In genomic region chr10:20273278-20273677, GRCm38 (mm10) we compare ENCODE assay signal across 19 mouse cellular contexts. TPM values are rescaled to one million over a fixed set of nuclear protein-coding genes. Genes with fewer than 3 reads are reported as not detected.
DNase-seq lines count a peak whose midpoint lies in the region; ATAC-seq lines count a peak whose summit lies in the region.
"Had no signal": no experiment of that assay in that cellular context is flagged by ENCODE, and none has a peak within 500 bp of the region (broad histone marks: within the 10 kb centered on the region; RNA-seq: fewer than 3 reads in every experiment).

No protein-coding gene starts in this region.

- ATAC-seq in forebrain, embryonic 15.5 days (replicated peaks), result peak; percentile 55; the same call in 1 of the 2 replicates
- ATAC-seq in forebrain, embryonic 11.5 days (replicated peaks; ENCODE audit: low FRiP score), result no peak
- ATAC-seq in midbrain, embryonic 11.5 days (ENCODE audit: low FRiP score), result no peak
- no peak for ATAC-seq in liver, embryonic 15.5 days (ENCODE audit: insufficient read depth)
- ATAC-seq in neural tube, embryonic 15.5 days (ENCODE audit: low FRiP score), result peak; percentile 63; the same call in 1 of the 2 replicates
- ATAC-seq in frontal cortex, adult (ENCODE audit: low TSS enrichment), result no peak
- ATAC-seq: forebrain, embryonic 16.5 days had no signal

- no peaks in the 10 kb centered on the region for H3K27me3 ChIP-seq in forebrain, embryonic 15.5 days
- H3K27me3 ChIP-seq in forebrain, embryonic 11.5 days (ENCODE audit: control insufficient read depth, insufficient read depth, low read length), result no peaks in the 10 kb centered on the region
- H3K27me3 ChIP-seq in midbrain, embryonic 10.5 days (ENCODE audit: low read depth, poor library complexity, severe bottlenecking), result 0 out of 2 replicates have a peak, but pooled peaks cover 9% of the 10 kb centered on the region
- no peaks in the 10 kb centered on the region for H3K27me3 ChIP-seq in midbrain, embryonic 11.5 days (ENCODE audit: control insufficient read depth, insufficient read depth, low read length)
- no peaks in the 10 kb centered on the region for H3K27me3 ChIP-seq in liver, embryonic 15.5 days
- no peaks in the 10 kb centered on the region for H3K27me3 ChIP-seq in neural tube, embryonic 15.5 days (replicated peaks)
- H3K27me3 ChIP-seq: heart, embryonic 13.5 days; stomach, embryonic 15.5 days had no signal

- no peak overlapping the region for H3K27ac ChIP-seq in forebrain, embryonic 15.5 days (replicated peaks)
- no peak overlapping the region for H3K27ac ChIP-seq in forebrain, embryonic 11.5 days (ENCODE audit: low read depth, low read length)
- H3K27ac ChIP-seq in midbrain, embryonic 10.5 days (replicated peaks), result peak overlapping the region; percentile 18; the same call in 1 of the 2 replicates
- no peak overlapping the region for H3K27ac ChIP-seq in midbrain, embryonic 11.5 days (ENCODE audit: low read depth, low read length)
- peak overlapping the region; percentile 61 for H3K27ac ChIP-seq in liver, embryonic 15.5 days (replicated peaks)
- no peak overlapping the region for H3K27ac ChIP-seq in neural tube, embryonic 15.5 days (replicated peaks)
- H3K27ac ChIP-seq: embryonic facial prominence, embryonic 12.5 days; liver, embryonic 14.5 days; macrophage; stomach, embryonic 15.5 days had no signal

- 66% methylated on average over 15 of the region's 15 CpGs for WGBS in forebrain, embryonic 15.5 days
- WGBS in forebrain, embryonic 11.5 days, result 73% methylated on average over 15 of the region's 15 CpGs
- WGBS in midbrain, embryonic 10.5 days, result 66% methylated on average over 15 of the region's 15 CpGs
- WGBS in midbrain, embryonic 11.5 days, result 60% methylated on average over 15 of the region's 15 CpGs
- 79% methylated on average over 15 of the region's 15 CpGs for WGBS in liver, embryonic 15.5 days (ENCODE audit: insufficient replicate concordance)
- whole genome bisulfite sequencing in neural tube, embryonic 15.5 days, result 49% methylated on average over 14 of the region's 15 CpGs

- H3K4me2 ChIP-seq in forebrain, embryonic 15.5 days (replicated peaks), result no peak overlapping the region
- H3K4me2 ChIP-seq in forebrain, embryonic 11.5 days (ENCODE audit: low read depth, low read length, severe bottlenecking), result no peak overlapping the region
- H3K4me2 ChIP-seq in midbrain, embryonic 11.5 days, result no peak overlapping the region
- peak overlapping the region; percentile 6; the same call in 1 of the 2 replicates for H3K4me2 ChIP-seq in liver, embryonic 15.5 days
- H3K4me2 ChIP-seq in neural tube, embryonic 15.5 days, result peak overlapping the region; percentile 25; the same call in 1 of the 2 replicates
- H3K4me2 ChIP-seq: embryonic facial prominence, embryonic 12.5 days; heart, embryonic 13.5 days; stomach, embryonic 15.5 days had no signal

- no peak overlapping the region for H3K9ac ChIP-seq in forebrain, embryonic 15.5 days (replicated peaks)
- no peak overlapping the region for H3K9ac ChIP-seq in forebrain, embryonic 11.5 days (ENCODE audit: low read length)
- H3K9ac ChIP-seq in midbrain, embryonic 11.5 days (ENCODE audit: low read length), result no peak overlapping the region
- H3K9ac ChIP-seq in liver, embryonic 15.5 days, result no peak overlapping the region
- H3K9ac ChIP-seq in neural tube, embryonic 15.5 days (replicated peaks), result 0 out of 2 replicates have a peak overlapping the region, but pooled peaks have one; percentile 14
- H3K9ac ChIP-seq: embryonic facial prominence, embryonic 12.5 days; liver, embryonic 14.5 days; stomach, embryonic 15.5 days had no signal

- no peak overlapping the region for H3K4me3 ChIP-seq in forebrain, embryonic 15.5 days
- H3K4me3 ChIP-seq in forebrain, embryonic 11.5 days (ENCODE audit: low read depth, low read length), result no peak overlapping the region
- no peak overlapping the region for H3K4me3 ChIP-seq in midbrain, embryonic 10.5 days
- no peak overlapping the region for H3K4me3 ChIP-seq in midbrain, embryonic 11.5 days (ENCODE audit: low read depth, low read length)
- H3K4me3 ChIP-seq in liver, embryonic 15.5 days (replicated peaks), result no peak overlapping the region
- H3K4me3 ChIP-seq in neural tube, embryonic 15.5 days (replicated peaks), result no peak overlapping the region
- H3K4me3 ChIP-seq: embryonic facial prominence, embryonic 12.5 days; heart, embryonic 13.5 days; stomach, embryonic 15.5 days had no signal

- no peaks in the 10 kb centered on the region for H3K4me1 ChIP-seq in forebrain, embryonic 15.5 days
- H3K4me1 ChIP-seq in forebrain, embryonic 11.5 days (replicated peaks; ENCODE audit: control insufficient read depth, insufficient read depth, low read length), result no peaks in the 10 kb centered on the region
- peaks cover 7% of the 10 kb centered on the region for H3K4me1 ChIP-seq in midbrain, embryonic 10.5 days
- H3K4me1 ChIP-seq in midbrain, embryonic 11.5 days (ENCODE audit: control insufficient read depth, insufficient read depth, low read length), result no peaks in the 10 kb centered on the region
- peaks cover 20% of the 10 kb centered on the region for H3K4me1 ChIP-seq in liver, embryonic 15.5 days (replicated peaks)
- H3K4me1 ChIP-seq in neural tube, embryonic 15.5 days, result peaks cover 4% of the 10 kb centered on the region; the same call in 1 of the 2 replicates
- H3K4me1 ChIP-seq: embryonic facial prominence, embryonic 12.5 days; stomach, embryonic 15.5 days had no signal

- no peaks in the 10 kb centered on the region for H3K9me3 ChIP-seq in forebrain, embryonic 15.5 days
- H3K9me3 ChIP-seq in forebrain, embryonic 11.5 days (ENCODE audit: control insufficient read depth, low read length), result no peaks in the 10 kb centered on the region
- no peaks in the 10 kb centered on the region for H3K9me3 ChIP-seq in midbrain, embryonic 10.5 days (replicated peaks)
- no peaks in the 10 kb centered on the region for H3K9me3 ChIP-seq in midbrain, embryonic 11.5 days (ENCODE audit: control insufficient read depth, low read length)
- H3K9me3 ChIP-seq in liver, embryonic 15.5 days (replicated peaks), result no peaks in the 10 kb centered on the region
- no peaks in the 10 kb centered on the region for H3K9me3 ChIP-seq in neural tube, embryonic 15.5 days (replicated peaks)
- H3K9me3 ChIP-seq: embryonic facial prominence, embryonic 12.5 days; heart, embryonic 13.5 days; stomach, embryonic 15.5 days had no signal

- no peaks in the 10 kb centered on the region for H3K36me3 ChIP-seq in forebrain, embryonic 15.5 days
- H3K36me3 ChIP-seq in forebrain, embryonic 11.5 days (ENCODE audit: control insufficient read depth, insufficient read depth, low read length), result no peaks in the 10 kb centered on the region
- peaks cover 13% of the 10 kb centered on the region; the same call in 1 of the 2 replicates for H3K36me3 ChIP-seq in midbrain, embryonic 10.5 days
- no peaks in the 10 kb centered on the region for H3K36me3 ChIP-seq in midbrain, embryonic 11.5 days (ENCODE audit: control insufficient read depth, insufficient read depth, low read length)
- peaks cover 9% of the 10 kb centered on the region; the same call in 1 of the 2 replicates for H3K36me3 ChIP-seq in liver, embryonic 15.5 days (replicated peaks)
- H3K36me3 ChIP-seq in neural tube, embryonic 15.5 days, result no peaks in the 10 kb centered on the region
- H3K36me3 ChIP-seq: embryonic facial prominence, embryonic 12.5 days had no signal

- no peak for DNase-seq in forebrain, embryonic 11.5 days (ENCODE audit: low spot score)
- DNase-seq in midbrain, embryonic 10.5 days (ENCODE audit: low spot score), result no peak
- DNase-seq in midbrain, embryonic 11.5 days (ENCODE audit: low spot score, missing footprints), result no peak
- no peak for DNase-seq in ovary, postnatal 14 days (ENCODE audit: low spot score)
- DNase-seq: adrenal gland, postnatal 10 days; cerebellum, postnatal 14 days; gastrocnemius, postnatal 10 days; retina, postnatal 1 day; thymus, postnatal 4 days had no signal

RNA-seq across cellular contexts. Expression of gene Bclaf1, which starts 39.0 kb away (rescaled TPM):
- 133 and 134 TPM in 2 replicates for polyA plus RNA-seq in forebrain, embryonic 15.5 days (2015; fragmentation: Nextera tagmentation; extraction: Ambion mirVana)
- polyA plus RNA-seq in forebrain, embryonic 11.5 days (2014; fragmentation: Nextera tagmentation; extraction: Ambion mirVana), result 185 and 196 TPM in 2 replicates
- polyA plus RNA-seq in midbrain, embryonic 10.5 days (2016; fragmentation: Nextera tagmentation; extraction: Ambion mirVana), result 154 and 165 TPM in 2 replicates
- 176 and 188 TPM in 2 replicates for polyA plus RNA-seq in midbrain, embryonic 11.5 days (2014; fragmentation: Nextera tagmentation; extraction: Ambion mirVana)
- polyA plus RNA-seq in liver, embryonic 15.5 days (2015; fragmentation: Nextera tagmentation; extraction: Ambion mirVana), result 43.3 and 43.6 TPM in 2 replicates
- 96.8 and 101 TPM in 2 replicates for polyA plus RNA-seq in neural tube, embryonic 15.5 days (2015; fragmentation: Nextera tagmentation; extraction: Ambion mirVana)

Comparison
In these comparisons a context has a peak if more than half of its experiments do, and no peak if none do; other contexts are left out.
1. ATAC-seq: peak in forebrain, embryonic 15.5 days (single experiment) and neural tube, embryonic 15.5 days (single experiment); none in forebrain, embryonic 11.5 days (single experiment), midbrain, embryonic 11.5 days (single experiment), liver, embryonic 15.5 days (single experiment) and frontal cortex, adult (single experiment).
2. H3K27ac ChIP-seq: peak in midbrain, embryonic 10.5 days (single experiment) and liver, embryonic 15.5 days (single experiment); none in forebrain, embryonic 15.5 days (single experiment), forebrain, embryonic 11.5 days (single experiment), midbrain, embryonic 11.5 days (single experiment) and neural tube, embryonic 15.5 days (single experiment).
3. H3K4me2 ChIP-seq: peak in liver, embryonic 15.5 days (single experiment) and neural tube, embryonic 15.5 days (single experiment); none in forebrain, embryonic 15.5 days (single experiment), forebrain, embryonic 11.5 days (single experiment) and midbrain, embryonic 11.5 days (single experiment).